Mouse (Mus musculus): ENCODE measurements around the gene Ift172. TPM values are rescaled to one million over a fixed set of nuclear protein-coding genes. Genes with fewer than 3 reads are reported as not detected.

Gene Ift172
- polyA plus RNA-seq, 1 experiment = 36.1 TPM

DNA sequence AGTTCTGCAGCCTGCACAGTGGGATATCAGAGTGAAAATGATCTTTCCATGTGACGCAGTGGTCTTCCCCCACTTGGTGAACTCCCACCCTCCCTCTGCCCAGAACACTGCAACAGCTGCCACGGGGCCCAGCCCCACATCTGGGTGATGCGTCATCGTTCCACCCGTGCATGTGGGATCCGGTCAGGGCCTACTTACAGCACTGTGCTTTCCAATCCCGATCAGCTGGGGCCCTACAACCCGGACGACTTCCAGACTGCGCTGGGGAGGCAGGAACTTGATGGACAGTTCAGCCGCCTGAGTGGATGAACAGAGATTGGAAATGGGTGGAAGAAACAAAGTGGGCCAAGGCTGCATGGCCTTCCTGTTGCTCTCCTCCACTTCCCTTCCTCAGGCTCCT lies 33.3 kb downstream of the Ift172 start:
- no peak for DNase-seq (ENCODE audit: low spot score)

DNA sequence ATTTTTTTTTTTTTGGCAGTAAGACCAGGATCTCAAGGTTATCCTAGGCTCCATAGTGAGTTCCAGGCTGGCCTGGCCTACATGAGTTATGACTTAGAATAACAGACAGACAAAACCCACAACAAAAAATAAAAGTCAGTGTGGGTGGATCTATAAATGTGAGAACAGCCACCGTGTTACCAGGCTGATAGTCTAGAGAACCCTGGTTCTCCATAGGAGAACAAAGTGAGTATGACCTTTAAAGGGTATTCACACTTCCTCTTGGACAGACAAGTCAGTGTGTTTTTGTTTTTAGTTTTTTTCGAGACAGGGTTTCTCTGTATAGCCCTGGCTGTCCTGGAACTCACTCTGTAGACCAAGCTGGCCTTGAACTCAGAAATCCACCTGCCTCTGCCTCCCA lies 34.9 kb downstream of the Ift172 start:
- no peak for DNase-seq (ENCODE audit: low spot score)

DNA sequence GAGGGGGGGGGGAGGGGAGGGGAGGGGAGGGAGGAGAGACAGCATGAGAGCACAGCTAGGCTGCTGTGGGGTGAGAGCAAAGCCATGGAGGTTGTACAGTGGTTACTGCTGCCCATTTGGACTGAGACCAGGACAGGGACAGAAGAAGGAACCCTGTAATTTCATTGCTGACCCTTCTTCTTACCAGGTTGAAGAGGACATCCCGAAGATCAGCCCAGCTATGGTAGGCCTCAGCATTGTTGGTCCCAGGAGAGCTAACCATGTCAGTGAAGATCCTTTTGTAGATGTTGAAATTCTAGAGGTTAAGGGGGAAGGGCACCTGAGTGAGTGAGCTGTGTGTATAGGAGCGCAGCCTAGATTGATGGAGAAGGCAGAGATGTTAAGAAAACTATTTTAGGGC lies 35.5 kb downstream of the Ift172 start:
- no peak for DNase-seq (ENCODE audit: low spot score)

DNA sequence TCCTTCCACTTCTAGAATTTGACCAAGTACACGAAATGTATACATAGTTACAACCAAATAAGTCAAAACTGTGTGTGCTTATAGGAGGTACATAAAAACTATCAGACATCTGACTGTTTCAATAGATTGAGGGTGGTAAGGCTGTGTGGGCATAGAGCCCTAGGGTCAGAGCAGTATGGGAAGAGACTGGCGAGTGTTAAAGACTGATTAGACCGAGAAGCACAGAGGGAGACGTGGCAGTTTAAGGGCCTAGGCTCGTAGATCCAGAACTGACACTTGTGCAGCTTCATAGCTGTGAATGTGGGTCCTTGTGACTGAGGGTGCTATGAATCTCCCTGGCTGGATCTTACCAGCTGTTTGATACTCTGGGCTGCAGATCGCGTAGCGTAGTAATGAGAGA lies 36.0 kb downstream of the Ift172 start:
- DNase-seq (ENCODE audit: low spot score) = no peak

DNA sequence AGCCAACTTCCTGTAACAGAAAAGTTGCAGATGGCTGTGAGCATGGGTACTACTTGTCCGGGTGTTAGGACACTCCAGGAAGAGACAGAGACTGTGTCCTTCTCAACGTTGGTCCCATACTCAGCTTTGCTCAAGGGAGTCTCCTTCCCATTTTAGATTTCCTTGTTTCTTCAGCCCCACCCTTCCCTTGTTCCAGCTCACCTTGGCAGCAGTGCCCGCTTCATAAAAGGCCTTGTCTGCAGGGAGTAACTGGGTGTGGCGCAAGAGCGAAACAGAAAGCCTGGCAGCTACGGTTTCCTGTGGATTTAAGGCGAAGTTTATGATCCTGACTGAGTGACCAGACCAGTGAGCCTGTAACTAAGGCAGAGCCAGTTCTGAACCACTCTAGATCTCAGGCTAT lies 36.5 kb downstream of the Ift172 start:
- DNase-seq (ENCODE audit: low spot score) = no peak

DNA sequence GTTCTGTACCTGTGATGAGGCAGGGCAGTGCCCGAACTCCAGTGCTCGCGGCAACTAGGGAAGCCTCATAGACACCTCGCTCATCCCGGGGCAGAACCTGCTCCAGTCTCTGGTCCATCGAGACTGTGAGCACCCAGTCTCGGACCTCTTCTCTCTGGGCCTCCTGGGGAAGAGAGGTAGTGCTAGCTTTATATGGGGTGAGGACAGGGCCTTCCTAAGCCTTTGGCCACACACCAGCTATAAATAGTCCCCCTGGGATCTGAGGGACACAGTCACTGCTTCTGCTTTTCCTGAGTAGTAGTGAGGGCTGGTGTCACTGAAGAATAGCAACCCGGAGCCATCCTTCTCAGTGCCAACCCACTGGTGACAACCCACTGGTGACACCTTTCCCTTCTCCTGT lies 37.1 kb downstream of the Ift172 start:
- DNase-seq (ENCODE audit: low spot score) = no peak

DNA sequence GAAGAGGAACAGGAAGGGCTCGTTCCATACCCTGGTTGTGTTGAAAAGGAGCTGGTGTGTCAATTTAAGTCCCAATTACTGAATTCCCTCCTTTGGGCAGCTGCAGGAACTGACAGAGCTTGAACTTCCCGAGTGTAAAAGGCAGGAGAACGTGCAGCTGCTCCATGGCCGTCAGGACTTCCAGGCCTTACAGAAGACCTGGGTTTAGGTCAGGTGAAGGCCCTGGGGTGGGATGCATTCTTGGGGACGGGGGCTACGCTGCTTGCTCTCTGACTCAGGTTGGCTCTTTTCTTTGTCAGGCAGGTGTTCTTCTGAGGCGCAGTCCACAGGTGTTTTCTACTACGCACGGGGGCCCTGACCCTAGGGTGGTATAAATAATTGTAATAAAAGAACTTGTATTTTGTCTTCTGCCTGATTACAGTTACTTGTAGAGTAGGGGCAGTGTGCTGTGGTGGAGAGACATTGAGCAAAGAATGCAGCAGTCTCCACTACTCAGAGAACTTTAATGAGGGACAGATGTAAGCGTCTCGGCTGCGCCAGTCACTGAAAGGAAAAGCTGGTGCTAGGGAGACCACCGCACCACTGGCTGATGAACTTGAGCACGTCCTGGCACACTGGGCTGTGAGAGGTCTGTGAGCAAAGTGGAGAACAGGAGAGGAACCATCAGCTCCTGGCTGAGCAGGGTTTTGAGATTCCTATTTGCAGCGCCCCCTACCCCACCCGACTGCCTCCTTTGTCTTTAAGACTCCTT lies 37.9 kb downstream of the Ift172 start:
- DNase-seq (ENCODE audit: low spot score) = no peak

DNA sequence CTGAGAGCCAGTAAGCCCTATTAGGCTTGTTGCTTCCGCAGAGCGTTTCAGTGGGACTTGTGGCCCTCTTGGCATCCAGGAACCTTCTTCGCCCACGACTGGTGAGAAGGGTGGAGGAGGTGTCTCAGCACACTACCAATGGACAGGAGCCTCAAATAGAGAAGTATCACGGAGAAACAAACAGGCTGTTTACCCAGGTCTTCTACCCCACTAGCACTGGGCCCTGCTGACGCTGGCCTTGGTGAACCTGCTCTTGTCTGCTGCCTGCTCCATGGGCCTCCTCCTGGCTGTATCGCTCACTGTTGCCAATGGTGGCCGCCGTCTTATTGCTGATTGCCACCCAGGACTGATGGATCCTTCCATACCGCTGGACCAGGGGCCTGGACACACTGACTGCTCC lies 38.8 kb downstream of the Ift172 start:
- DNase-seq (ENCODE audit: low spot score) = no peak

DNA sequence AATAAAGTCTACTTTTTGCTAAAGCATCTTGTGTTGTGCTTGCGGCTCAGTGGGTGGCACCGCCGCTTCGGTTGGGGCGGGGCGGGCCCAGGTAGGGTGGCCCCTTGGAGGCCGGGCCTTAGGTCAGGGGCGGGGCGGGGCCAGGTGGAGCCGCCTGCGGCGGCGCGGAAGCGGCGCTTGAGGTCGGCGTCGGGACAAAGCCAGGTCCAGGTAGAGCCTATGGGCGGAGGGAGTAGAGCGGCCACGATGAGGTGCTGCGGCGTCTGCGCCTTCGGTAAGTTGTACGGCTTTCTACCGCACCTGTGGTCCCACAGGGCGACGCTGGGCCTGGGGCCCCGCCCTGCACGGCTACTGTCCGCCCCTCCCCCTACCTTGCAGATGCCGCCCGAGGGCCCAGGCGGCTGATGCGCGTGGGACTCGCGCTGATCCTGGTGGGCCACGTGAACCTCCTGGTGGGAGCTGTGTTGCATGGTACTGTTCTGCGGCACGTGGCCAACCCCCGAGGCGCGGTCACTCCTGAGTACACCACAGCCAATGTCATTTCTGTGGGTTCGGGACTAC lies 39.3 kb downstream of the Ift172 start, which contains the start of gene Krtcap3:
Krtcap3 (plus strand) TSS at position 151 of the 561 bp plus-strand sequence.
- DNase-seq (ENCODE audit: low spot score) = peak; percentile 56

DNA sequence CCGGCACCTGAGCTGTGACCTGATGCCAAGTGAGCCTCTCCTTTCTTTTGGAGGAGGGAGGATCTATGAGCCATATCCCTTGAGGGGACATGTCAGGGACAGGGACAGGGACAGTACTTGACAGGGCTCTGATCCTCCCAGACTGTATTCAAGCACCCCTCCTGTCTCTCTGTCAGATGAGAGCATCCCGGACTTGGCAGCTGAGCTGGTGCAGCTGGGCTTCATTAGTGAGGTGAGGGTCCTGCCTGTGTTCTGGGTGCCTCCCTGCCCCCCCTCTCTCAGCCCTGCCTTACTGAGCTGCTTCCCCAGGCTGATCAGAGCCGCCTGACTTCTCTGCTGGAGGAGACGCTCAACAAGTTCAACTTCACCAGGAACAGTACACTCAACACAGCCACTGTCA lies 40.2 kb downstream of the Ift172 start:
- no peak for DNase-seq (ENCODE audit: low spot score)

DNA sequence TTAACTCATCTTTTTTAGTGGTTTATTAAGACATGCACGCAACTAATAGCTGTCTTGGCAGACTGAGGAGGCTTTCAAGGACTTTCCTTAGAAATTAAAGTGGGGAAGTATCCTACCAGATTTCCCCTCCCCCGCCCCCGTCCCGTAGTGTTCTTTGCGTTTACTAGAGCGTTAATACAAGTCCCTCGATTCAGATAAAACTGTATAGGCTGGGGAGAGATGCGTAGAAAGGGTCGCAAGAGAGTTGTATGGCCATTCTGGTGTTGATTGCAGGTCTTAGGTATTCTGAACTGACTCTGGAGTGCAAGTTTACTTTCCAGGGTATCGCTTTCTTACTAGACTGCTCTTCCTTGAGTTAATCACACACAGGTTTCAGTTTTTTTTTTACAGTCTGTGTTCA lies 48.7 kb downstream of the Ift172 start:
- no peak for DNase-seq (ENCODE audit: low spot score)

DNA sequence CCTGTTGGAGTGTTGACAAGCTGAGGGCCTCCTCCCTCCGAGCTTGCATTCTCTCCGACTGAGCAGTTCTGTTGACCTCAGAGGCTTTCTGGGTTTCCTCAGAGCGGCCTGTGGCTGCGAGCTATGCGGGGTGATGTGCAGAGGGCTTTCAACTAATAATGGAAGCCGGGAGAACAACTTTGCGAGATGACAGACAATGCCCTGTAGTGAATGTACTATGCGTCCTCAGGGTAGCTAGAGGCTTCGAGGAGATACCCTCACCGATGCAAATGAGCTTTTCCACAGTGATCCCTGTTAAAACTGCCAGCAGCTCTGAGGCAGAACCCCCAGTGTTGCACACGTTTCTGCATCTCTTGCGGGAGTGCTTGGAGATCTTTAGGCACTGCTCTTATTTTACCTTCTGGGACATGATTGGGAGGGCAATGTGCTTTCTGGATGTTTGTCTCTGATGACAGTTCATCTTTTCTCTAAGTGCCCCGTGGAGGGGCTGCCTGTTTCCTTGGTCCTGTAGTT lies 49.3 kb downstream of the Ift172 start:
- peak; percentile 39 for DNase-seq (ENCODE audit: low spot score)

DNA sequence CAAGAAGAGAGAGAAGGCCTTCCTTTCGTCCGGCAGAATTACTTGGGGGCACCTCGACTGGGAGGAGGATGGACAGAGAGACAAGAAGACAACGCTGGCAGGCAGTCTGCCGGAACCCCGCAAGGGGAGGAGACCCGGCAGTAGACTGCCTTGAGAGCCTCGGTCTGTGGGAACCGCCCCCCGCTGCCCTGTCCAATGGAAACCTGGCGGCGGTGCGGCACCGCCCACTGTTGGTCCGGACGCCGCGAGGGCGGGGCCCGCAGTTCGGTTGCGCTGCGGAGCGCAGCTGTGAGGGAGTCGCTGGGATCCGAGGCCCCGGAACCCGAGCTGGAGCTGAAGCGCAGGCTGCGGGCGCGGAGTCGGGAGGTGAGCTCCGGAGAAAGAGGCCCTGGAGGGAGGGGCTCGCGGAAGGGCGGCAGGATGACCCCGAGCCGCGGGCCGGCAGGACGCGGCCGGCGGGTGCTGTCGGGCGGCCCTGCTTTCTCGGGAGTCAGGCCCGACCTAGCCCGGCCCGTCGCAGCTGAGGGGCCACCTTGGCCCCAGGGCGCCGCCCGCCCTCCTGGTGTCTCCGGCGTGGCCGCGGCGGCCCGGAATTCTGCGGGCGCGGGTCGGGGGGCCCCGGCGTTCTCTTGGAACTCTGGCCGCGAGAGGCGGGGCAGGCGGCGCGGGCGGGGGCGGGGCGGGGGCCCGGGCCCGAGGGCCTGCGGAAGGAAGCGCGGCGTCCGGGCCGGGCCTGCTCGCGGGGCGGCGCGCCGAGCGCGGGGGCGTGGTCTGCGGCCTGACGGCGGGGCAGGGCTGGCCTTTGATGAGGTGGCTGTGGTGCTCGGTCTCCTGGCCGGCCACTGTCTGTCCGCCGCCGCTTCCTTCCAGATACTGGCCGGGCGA lies 50.0 kb downstream of the Ift172 start, which contains the start of the genes Nrbp1 and Gm9970:
Nrbp1 (plus strand) TSS at position 228 of the 885 bp plus-strand sequence.
Gm9970 (minus strand) TSS at position 596 of the 885 bp plus-strand sequence.
- peak; percentile 88 for DNase-seq (ENCODE audit: low spot score)

DNA sequence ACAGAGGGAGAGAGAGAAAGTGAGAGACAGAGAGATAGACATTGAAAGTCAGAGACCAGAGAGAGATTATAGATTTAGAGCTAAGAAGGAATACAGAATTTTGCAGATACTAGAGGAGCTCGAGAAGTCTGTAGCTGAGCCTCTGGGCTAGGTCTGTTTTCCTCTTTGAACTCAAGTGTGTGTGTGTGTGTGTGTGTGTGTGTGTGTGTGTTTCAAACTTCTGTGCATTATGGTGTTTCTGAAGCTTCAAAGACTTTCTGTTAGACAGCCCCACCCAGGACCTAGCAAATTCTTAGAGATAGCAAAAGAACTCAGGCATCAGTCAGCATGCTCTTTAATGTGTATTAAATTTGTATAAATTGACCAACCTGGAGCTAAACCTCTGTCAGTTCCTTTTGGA lies 64.3 kb downstream of the Ift172 start:
- DNase-seq (ENCODE audit: low spot score) = no peak

DNA sequence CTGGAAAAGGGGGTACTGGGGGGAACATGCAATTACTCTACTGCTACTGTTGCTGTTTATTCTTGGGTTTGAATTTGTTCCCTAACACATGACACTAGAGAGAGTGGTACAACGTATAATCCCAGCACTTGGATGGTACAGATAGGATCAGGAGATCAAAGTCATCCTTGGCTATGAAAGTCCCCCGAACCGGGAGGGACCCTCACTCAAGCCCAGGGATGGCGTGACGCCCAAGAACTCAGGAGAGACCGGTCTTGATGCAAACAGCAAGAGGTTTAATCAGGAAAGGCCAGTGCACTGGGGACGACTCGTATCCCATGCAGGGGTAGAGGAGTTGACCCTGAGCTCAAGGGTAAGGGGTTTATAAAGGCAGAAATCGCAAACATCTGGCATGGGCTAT lies 68.2 kb downstream of the Ift172 start:
- no peak for DNase-seq (ENCODE audit: low spot score)

DNA sequence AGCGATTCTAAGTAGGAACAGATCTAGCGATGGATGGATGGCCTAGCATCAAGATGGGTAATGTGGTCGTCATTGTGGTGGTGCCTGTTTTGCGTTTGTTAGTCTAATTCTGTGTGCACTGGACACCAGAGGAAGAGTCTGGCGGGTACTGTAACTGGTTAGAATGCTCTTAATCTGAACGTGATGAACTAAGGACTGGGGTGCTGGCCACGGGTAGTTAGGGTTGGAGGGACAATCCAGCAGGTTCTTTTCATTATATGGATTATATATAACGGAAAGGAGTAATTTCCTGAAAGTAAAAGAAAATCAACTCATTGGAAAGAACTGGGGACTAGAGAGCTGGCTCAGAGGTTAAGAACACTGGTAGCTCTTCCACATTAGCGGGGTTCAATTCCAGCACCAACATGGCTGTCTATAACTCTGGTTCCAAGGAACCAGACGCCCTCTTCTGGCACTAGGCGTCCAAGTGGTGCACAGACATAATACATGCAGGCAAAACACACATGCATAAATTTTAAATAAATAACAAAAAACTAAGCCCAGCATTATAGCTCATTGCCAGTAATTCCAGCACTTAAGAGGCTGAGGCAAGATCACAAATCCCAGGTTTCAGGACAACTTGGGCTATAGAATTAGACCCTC lies 69.5 kb downstream of the Ift172 start:
- no peak for DNase-seq (ENCODE audit: low spot score)

DNA sequence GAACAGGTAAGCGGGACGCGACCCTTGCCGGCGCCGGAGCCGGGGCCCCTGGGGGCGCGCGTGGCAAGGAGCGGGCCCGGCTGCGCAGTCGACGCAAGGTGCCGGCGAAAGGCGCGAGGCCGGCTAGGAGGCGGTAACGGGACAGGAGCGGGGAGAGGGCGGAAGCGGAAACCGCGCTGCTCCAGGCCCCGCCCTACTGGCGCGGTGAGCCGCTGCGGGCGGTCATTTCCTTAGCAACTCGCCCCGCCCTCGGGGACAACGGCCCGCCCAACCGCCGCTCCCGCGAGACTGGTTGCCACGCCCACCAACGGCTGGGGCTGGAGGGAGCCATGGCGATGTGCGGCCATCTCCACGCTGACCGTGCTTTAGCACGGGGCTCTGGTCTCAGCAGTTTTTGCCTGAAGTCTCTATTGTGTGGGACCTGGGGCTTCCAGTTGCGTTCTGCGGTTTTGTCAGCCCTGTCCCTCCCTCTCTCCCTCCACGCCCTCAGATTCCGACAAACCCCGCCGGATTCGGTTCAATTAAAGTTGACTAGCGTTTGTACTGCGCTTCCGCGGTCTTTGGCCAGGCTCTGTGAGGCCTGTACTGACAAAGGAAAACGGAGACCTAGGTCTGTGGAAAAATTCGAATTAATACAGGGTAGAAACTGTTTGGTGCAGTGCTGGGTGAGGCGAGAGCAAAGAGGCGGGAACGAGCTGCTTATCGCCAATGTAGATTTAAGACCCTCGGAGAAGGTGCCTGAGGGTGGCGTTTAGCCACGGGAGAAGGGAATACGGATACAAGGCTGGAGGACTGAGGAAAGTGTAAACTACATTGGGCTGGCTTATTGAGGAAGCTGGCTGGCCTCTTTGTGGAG lies 70.2 kb downstream of the Ift172 start, which contains the start of gene Ppm1g:
Ppm1g (minus strand) TSS at position 240 of the 856 bp plus-strand sequence.
- DNase-seq (ENCODE audit: low spot score) = peak; percentile 98

DNA sequence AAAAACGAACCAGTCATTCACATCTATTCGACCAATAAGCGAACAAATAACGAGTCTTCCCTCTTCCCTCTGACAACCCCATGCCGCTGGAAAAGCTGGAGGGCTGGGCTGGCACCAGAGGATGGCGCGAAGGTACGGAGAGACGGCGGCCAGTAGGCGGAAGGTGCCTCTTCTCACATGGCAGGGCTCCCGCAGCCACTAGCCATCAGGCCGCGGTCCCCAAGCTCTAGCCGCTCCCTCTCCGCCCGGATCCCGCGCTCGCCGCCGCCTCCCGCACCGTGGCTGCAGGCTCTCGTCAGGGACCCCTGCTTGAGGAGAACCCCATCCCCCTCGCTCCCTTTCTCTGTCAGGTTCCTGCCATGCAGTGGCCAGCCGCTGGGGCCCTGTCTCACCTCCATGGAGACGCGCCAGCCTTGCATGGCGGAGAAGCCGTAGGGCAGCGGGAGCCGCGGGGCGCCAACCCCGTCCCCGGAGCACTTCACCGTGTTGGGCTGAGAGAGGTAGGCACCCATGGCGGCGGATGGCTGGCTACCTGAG lies 70.9 kb downstream of the Ift172 start:
- DNase-seq (ENCODE audit: low spot score) = no peak

DNA sequence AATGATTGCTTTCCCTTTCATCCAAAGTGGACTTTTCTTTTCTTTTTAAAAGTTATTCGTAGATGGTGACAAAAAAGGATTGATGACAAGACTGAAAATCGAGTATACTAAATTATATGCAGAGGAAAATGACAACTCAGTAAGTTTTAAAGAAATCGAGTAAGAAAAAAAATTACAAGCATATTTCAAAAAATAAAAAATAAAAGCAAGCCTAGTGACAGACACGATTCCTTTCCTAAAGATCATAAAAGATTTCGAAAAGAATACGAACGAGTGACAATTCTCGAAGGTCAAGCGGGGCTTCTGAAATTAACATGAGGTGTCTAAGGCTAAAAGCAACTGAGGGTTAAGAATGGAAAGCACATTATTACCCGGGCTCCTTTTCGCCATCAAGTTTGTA lies 71.4 kb downstream of the Ift172 start:
- DNase-seq (ENCODE audit: low spot score) = no peak

DNA sequence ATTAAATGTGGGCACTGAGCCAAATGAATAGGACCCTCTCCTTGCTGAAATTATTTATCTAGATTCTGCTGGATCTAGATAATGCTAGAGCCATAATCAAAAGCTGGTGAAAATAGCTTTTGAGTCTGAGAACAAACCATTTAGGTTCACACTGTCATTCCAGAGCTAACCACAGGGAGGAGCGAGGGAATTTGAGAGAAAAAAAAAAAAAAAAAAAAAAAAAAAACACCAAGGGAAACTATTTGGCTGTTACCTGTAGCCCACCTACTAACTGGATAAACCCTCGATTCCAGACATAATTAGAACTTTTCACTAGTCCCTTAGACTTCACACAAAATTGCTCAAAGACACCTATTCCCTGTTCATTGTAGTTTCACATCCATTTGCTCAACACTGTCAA lies 71.8 kb downstream of the Ift172 start:
- no peak for DNase-seq (ENCODE audit: low spot score)

Measured in urinary bladder, adult 2 months (tissue).